Mouse (Mus musculus): ENCODE measurements at regions not wholly inside any gene's neighbourhood (a gene's known extent, or its start where the extent isn't known, plus 50 kb on each side); places are given as distances from the start of the nearest gene placed in this dataset.

- no peak for TF ChIP-seq POLR2A (IDR thresholded peaks at IDR 0.05; ENCODE audit: control insufficient read depth, low read depth, low read length)
- TF ChIP-seq CTCF (IDR thresholded peaks at IDR 0.05; ENCODE audit: control insufficient read depth, insufficient read depth, insufficient replicate concordance, low read depth, low read length) = no peak
Observed at GRCm38 (mm10) chr8:92609908-92610307, 64.2 kb upstream of the Irx6 start.
